Mouse (Mus musculus): ENCODE measurements around the gene Slitrk3.

- TF ChIP-seq POLR2A (IDR thresholded peaks at IDR 0.05; ENCODE audit: low read depth, low read length) (no peak), CTCF (conservative IDR thresholded peaks at IDR 0.05; ENCODE audit: insufficient read depth, insufficient read length, low read depth, low read length) (peak; percentile 73)
Observed at GRCm38 (mm10) chr3:73046248-73046647, 11.4 kb downstream of the Slitrk3 start.
